Mouse (Mus musculus) lung, embryonic 15.5 days (tissue): ENCODE measurements around the gene Mrpl33. TPM values are rescaled to one million over a fixed set of nuclear protein-coding genes. Genes with fewer than 3 reads are reported as not detected.

Experiments used
- ATAC-seq: fragments of 200-750 bp; cut with Nextera tagmentation; 2 replicates; pipeline ENCODE4 v1.8.0; 2017; ENCODE audit warnings: moderate number of reproducible peaks, borderline replicate concordance; ENCODE audit not compliant: low FRiP score, low TSS enrichment; ENCODE audit errors: extremely low read depth
- H3K27ac ChIP-seq: fragments of 300-500 bp; sonication (generic); 2 replicates; pipeline ENCODE4 v1.5.1; 2015; ENCODE audit warnings: moderate library complexity, mild to moderate bottlenecking, inconsistent platforms
- H3K27me3 ChIP-seq: fragments of 300-500 bp; sonication (generic); 2 replicates; pipeline ENCODE4 v1.6.1; 2015; ENCODE audit warnings: inconsistent platforms
- H3K36me3 ChIP-seq: fragments of 300-500 bp; sonication (generic); 2 replicates; pipeline ENCODE4 v1.6.1; 2015; ENCODE audit warnings: inconsistent platforms
- H3K4me1 ChIP-seq: fragments of 300-500 bp; sonication (generic); 2 replicates; pipeline ENCODE4 v1.6.1; 2015; ENCODE audit warnings: inconsistent platforms
- H3K4me2 ChIP-seq: fragments of 300-500 bp; sonication (generic); 2 replicates; pipeline ENCODE4 v1.6.1; 2015; ENCODE audit warnings: inconsistent platforms, mild to moderate bottlenecking, moderate library complexity
- H3K4me3 ChIP-seq: fragments of 300-500 bp; sonication (generic); 2 replicates; pipeline ENCODE4 v1.5.1; 2015; ENCODE audit warnings: mild to moderate bottlenecking, inconsistent platforms
- H3K9ac ChIP-seq: fragments of 300-500 bp; sonication (generic); 2 replicates; pipeline ENCODE4 v1.6.1; 2015; ENCODE audit warnings: inconsistent platforms
- H3K9me3 ChIP-seq: fragments of 300-500 bp; sonication (generic); 2 replicates; pipeline ENCODE4 v1.6.1; 2016; ENCODE audit warnings: inconsistent platforms
- WGBS: fragments of 180-500 bp; shearing (Covaris S2); methylation state at CpG from one replicate; pipeline ENCODE4 v1.1.7; 2015; 5-methylcytosine and 5-hydroxymethylcytosine counted together
- polyA plus RNA-seq: library from polyadenylated mRNA; unstranded; fragments of >200 nt; fragmentation: Nextera tagmentation; extraction: Ambion mirVana; gene quantifications from 2 replicates; pipeline ENCODE4 v1.2.1, GENCODE M21; 2015

Gene Mrpl33
- polyA plus RNA-seq, 1 experiment from 2014 or later: 275 TPM

- WGBS: 67% methylated on average over 7 of the region's 7 CpGs
- Histone ChIP-seq H3K9ac (no peak overlapping the region), H3K36me3 (no peaks in the 10 kb centered on the region), H3K4me3 (no peak overlapping the region), H3K9me3 (no peaks in the 10 kb centered on the region), H3K27ac (no peak overlapping the region), H3K27me3 (no peaks in the 10 kb centered on the region), H3K4me2 (no peak overlapping the region), H3K4me1 (peaks cover 24% of the 10 kb centered on the region)
- ATAC-seq: no peak
These were observed 1.4 kb downstream of the Mrpl33 start for GRCm38 (mm10) chr5:31598121-31598520.

- 64% methylated on average over 4 of the region's 4 CpGs for WGBS
- Histone ChIP-seq H3K36me3 (no peaks in the 10 kb centered on the region), H3K27ac (no peak overlapping the region), H3K4me1 (peaks cover 24% of the 10 kb centered on the region), H3K4me2 (no peak overlapping the region), H3K9me3 (no peaks in the 10 kb centered on the region), H3K27me3 (no peaks in the 10 kb centered on the region), H3K9ac (no peak overlapping the region), H3K4me3 (no peak overlapping the region)
- no peak for ATAC-seq
These were observed 1.8 kb downstream of the Mrpl33 start for GRCm38 (mm10) chr5:31598579-31598978.

GRCm38 (mm10) chr5:31599161-31599560 is 2.4 kb downstream of the Mrpl33 start:
- Histone ChIP-seq H3K9me3 (no peaks in the 10 kb centered on the region), H3K27me3 (no peaks in the 10 kb centered on the region), H3K27ac (no peak overlapping the region), H3K36me3 (no peaks in the 10 kb centered on the region), H3K9ac (no peak overlapping the region), H3K4me1 (peaks cover 24% of the 10 kb centered on the region), H3K4me2 (no peak overlapping the region), H3K4me3 (no peak overlapping the region)
- no peak for ATAC-seq
- 83% methylated on average over 2 of the region's 2 CpGs for WGBS

- Histone ChIP-seq H3K9me3 (no peaks in the 10 kb centered on the region), H3K27ac (no peak overlapping the region), H3K36me3 (no peaks in the 10 kb centered on the region), H3K27me3 (no peaks in the 10 kb centered on the region), H3K9ac (no peak overlapping the region), H3K4me1 (peaks cover 18% of the 10 kb centered on the region), H3K4me2 (no peak overlapping the region), H3K4me3 (no peak overlapping the region)
- ATAC-seq: no peak
- 77% methylated on average over 7 of the region's 7 CpGs for WGBS
These were observed 4.5 kb downstream of the Mrpl33 start for GRCm38 (mm10) chr5:31601162-31601722.

GRCm38 (mm10) chr5:31602377-31602776 is 5.6 kb downstream of the Mrpl33 start:
- Histone ChIP-seq H3K9me3 (no peaks in the 10 kb centered on the region), H3K4me1 (peaks cover 9% of the 10 kb centered on the region), H3K27ac (0 out of 2 replicates have a peak overlapping the region, but pooled peaks have one; percentile 15), H3K27me3 (no peaks in the 10 kb centered on the region), H3K4me3 (no peak overlapping the region), H3K36me3 (no peaks in the 10 kb centered on the region), H3K4me2 (no peak overlapping the region), H3K9ac (no peak overlapping the region)
- ATAC-seq: peak; percentile 74; the same call in 1 of the 2 replicates
- 74% methylated on average over 1 of the region's 1 CpGs for WGBS

- WGBS: 76% methylated on average over 6 of the region's 6 CpGs
- no peak overlapping the region for H3K4me2 ChIP-seq
- no peaks in the 10 kb centered on the region for H3K9me3 ChIP-seq
- no peaks in the 10 kb centered on the region for H3K27me3 ChIP-seq
- no peak for ATAC-seq
- no peak overlapping the region for H3K4me3 ChIP-seq
- no peak overlapping the region for H3K9ac ChIP-seq
- peaks cover 6% of the 10 kb centered on the region; the same call in 1 of the 2 replicates for H3K4me1 ChIP-seq
- H3K27ac ChIP-seq: no peak overlapping the region
- no peaks in the 10 kb centered on the region for H3K36me3 ChIP-seq
These were observed 7.0 kb downstream of the Mrpl33 start for GRCm38 (mm10) chr5:31603766-31604165.

- no peak for ATAC-seq
- 46% methylated on average over 3 of the region's 3 CpGs for WGBS
These were observed 9.4 kb downstream of the Mrpl33 start for GRCm38 (mm10) chr5:31606151-31606550.

GRCm38 (mm10) chr5:31610376-31611086 is 13.8 kb downstream of the Mrpl33 start:
- Histone ChIP-seq H3K4me1 (peaks cover 10% of the 10 kb centered on the region), H3K27me3 (no peaks in the 10 kb centered on the region), H3K4me3 (no peak overlapping the region), H3K9me3 (no peaks in the 10 kb centered on the region), H3K36me3 (no peaks in the 10 kb centered on the region), H3K4me2 (no peak overlapping the region), H3K9ac (no peak overlapping the region), H3K27ac (no peak overlapping the region)
- no peak for ATAC-seq
- WGBS: 47% methylated on average over 13 of the region's 13 CpGs

More at GRCm38 (mm10) chr5:31606151-31606550, 9.4 kb downstream of the Mrpl33 start:
- no peaks in the 10 kb centered on the region for H3K27me3 ChIP-seq
- H3K27ac ChIP-seq: no peak overlapping the region
- H3K4me2 ChIP-seq: no peak overlapping the region
- no peaks in the 10 kb centered on the region for H3K36me3 ChIP-seq
- H3K4me3 ChIP-seq: no peak overlapping the region
- H3K9ac ChIP-seq: no peak overlapping the region
- H3K4me1 ChIP-seq: peaks cover 6% of the 10 kb centered on the region; the same call in 1 of the 2 replicates
- no peaks in the 10 kb centered on the region for H3K9me3 ChIP-seq

GRCm38 (mm10) chr5:31611186-31611585 is 14.5 kb downstream of the Mrpl33 start:
- Histone ChIP-seq H3K4me3 (no peak overlapping the region), H3K27me3 (no peaks in the 10 kb centered on the region), H3K36me3 (peaks cover under 1% of the 10 kb centered on the region; the same call in 1 of the 2 replicates), H3K27ac (no peak overlapping the region), H3K9ac (no peak overlapping the region), H3K4me2 (no peak overlapping the region), H3K9me3 (no peaks in the 10 kb centered on the region), H3K4me1 (peaks cover 10% of the 10 kb centered on the region)
- WGBS: 89% methylated on average over 1 of the region's 1 CpGs
- no peak for ATAC-seq

GRCm38 (mm10) chr5:31613852-31614286 is 17.1 kb downstream of the Mrpl33 start:
- ATAC-seq: peak; percentile 87
- H3K27me3 ChIP-seq: no peaks in the 10 kb centered on the region
- H3K36me3 ChIP-seq: peaks cover 20% of the 10 kb centered on the region; the same call in 1 of the 2 replicates
- H3K27ac ChIP-seq: peak overlapping the region; percentile 87
- no peaks in the 10 kb centered on the region for H3K9me3 ChIP-seq
- H3K4me2 ChIP-seq: peak overlapping the region; percentile 45
- WGBS: under 1% methylated on average over 37 of the region's 37 CpGs
- peak overlapping the region; percentile 68 for H3K9ac ChIP-seq
- H3K4me3 ChIP-seq: peak overlapping the region; percentile 65
- H3K4me1 ChIP-seq: peaks cover 10% of the 10 kb centered on the region

GRCm38 (mm10) chr5:31614339-31615025 is 17.7 kb downstream of the Mrpl33 start:
- ATAC-seq: no peak
- peaks cover 26% of the 10 kb centered on the region; the same call in 1 of the 2 replicates for H3K36me3 ChIP-seq
- peak overlapping the region; percentile 65 for H3K4me3 ChIP-seq
- peaks cover 10% of the 10 kb centered on the region for H3K4me1 ChIP-seq
- WGBS: 44% methylated on average over 6 of the region's 6 CpGs
- H3K27me3 ChIP-seq: no peaks in the 10 kb centered on the region
- peak overlapping the region; percentile 45 for H3K4me2 ChIP-seq
- no peaks in the 10 kb centered on the region for H3K9me3 ChIP-seq
- H3K9ac ChIP-seq: peak overlapping the region; percentile 68
- H3K27ac ChIP-seq: peak overlapping the region; percentile 87

- no peak for ATAC-seq
- no peak overlapping the region for H3K9ac ChIP-seq
- 97% methylated on average over 3 of the region's 3 CpGs for WGBS
- no peak overlapping the region for H3K27ac ChIP-seq
- no peak overlapping the region for H3K4me2 ChIP-seq
- no peak overlapping the region for H3K4me3 ChIP-seq
- H3K27me3 ChIP-seq: no peaks in the 10 kb centered on the region
- H3K4me1 ChIP-seq: peaks cover under 1% of the 10 kb centered on the region; the same call in 1 of the 2 replicates
- peaks cover 47% of the 10 kb centered on the region; the same call in 1 of the 2 replicates for H3K36me3 ChIP-seq
- no peaks in the 10 kb centered on the region for H3K9me3 ChIP-seq
These were observed 23.6 kb downstream of the Mrpl33 start for GRCm38 (mm10) chr5:31620326-31620725.
